Mouse (Mus musculus) neural tube, embryonic 10.5 days (tissue): ENCODE results near the gene BC051142.

Source experiments
- DNase-seq: peaks from one replicate; pipeline ENCODE4 v3.0.0-alpha.2; 2017; ENCODE audit warnings: low spot score; ENCODE audit errors: extremely low spot score

Gene BC051142

DNA sequence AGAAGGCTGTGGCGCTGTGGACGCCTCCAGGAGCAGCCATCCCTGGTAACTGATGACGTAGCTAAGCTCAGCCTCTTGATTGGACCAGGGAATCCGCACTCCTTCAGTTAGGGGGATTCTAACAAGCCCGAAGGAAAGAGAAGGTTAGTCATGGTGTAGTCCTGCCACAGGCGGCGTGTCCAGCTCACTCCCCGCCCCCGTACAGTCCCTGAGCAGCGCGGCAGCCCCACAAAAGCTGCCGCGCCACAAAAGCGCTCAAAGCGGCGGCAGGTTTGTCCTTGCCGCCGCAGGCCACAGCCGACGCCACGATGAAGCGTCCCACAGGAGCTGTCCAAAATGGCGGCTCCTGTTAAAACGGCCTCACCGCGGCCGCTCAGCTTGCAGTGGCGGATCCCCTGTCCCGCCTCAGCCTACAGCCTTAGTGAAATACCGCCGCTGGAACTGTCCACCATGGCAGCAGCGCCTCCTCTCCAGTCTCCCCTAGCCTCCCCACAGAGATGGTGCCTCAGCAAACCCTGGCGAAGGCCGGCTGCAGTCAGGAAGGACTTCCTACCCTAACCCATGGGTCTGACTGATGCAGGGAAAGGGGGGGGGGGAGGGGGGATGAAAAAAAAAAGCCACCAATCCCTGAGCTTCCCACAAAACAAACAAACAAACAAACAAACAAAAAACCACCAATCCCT lies at the start of gene BC051142:
BC051142 (plus strand) TSS at position 110 of the 683 bp plus-strand sequence.
- DNase-seq = peak; percentile 85

DNA sequence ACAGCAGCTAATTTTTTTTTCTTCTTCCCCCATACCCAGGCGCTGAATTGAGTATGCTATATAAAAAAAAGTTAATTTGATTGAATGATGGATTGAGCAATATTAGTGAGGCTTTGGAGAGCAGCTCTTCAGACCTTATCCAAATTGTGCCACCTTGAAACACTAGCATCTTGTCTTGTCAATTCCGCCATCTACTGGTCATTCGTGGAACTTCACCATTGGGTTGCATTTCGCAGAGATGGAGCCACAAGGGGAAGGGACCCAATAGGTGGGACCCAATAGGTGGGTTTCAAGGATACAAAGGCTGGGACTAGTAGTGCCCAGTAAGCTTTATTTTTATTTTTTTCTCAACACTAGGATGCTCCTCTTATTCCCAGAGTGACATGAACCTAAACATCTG lies 49.2 kb upstream of the BC051142 start:
- DNase-seq = peak; percentile 84

DNA sequence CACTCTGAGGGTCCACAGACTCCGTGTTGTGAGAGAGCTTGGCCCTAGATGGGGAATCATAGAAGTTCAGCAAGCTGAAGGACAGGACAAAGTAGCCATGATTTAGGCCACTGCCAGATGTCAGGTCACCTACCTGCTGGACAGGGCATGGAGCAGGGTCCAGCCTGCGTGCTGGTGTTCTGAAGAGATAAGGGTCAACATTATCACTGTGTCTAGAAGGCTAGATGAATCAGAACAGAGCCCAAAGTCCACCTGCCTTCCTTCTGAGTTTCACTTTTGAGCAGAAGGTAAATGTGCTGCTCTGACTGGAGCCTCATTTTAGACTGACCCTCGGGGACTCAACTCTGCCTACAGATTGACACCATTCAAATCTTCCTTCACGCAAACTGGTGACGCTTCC lies 44.1 kb upstream of the BC051142 start, which contains the start of gene Btnl2:
Btnl2 (plus strand) TSS at position 284 of the 400 bp plus-strand sequence.
- DNase-seq = no peak

DNA sequence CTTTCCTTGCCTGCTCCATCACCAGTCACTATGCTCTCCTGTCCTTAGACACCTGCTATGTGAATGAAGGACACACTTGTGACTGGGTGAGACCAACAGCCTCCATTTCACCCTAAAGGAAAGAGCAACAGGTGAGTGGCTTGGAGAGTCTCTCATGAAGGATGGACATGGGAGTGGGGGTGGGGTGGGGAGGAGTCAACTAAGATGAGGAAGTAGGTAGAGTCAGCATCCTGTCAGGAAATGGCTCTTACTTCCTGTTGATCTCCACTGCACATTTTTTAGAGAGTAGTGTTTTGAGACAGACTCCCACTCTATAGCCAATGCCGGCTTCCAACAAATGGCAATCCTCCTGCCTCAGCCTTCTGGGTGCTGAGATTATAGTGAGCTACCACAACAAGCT lies 43.7 kb upstream of the BC051142 start:
- DNase-seq = no peak

DNA sequence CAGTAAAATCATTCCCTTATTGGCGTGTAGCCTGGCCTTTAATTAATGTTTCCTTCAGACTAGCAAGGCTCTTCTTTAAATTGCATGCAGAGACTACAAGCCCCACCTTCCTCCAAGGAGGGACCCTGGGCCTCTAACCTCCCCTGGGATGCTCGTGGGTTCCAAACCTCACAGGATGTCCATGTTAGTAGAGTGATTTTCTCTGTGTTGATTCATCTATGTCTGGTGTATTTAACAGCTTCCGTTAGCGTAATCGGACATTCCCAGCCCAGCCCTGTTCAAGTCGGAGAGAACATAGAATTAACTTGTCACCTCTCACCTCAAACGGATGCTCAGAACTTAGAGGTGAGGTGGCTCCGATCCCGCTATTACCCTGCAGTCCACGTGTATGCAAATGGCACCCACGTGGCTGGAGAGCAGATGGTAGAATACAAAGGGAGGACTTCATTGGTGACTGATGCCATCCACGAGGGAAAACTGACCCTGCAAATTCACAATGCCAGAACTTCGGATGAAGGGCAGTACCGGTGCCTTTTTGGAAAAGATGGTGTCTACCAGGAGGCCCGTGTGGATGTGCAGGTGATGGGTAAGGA lies 35.6 kb upstream of the BC051142 start:
- DNase-seq = no peak

DNA sequence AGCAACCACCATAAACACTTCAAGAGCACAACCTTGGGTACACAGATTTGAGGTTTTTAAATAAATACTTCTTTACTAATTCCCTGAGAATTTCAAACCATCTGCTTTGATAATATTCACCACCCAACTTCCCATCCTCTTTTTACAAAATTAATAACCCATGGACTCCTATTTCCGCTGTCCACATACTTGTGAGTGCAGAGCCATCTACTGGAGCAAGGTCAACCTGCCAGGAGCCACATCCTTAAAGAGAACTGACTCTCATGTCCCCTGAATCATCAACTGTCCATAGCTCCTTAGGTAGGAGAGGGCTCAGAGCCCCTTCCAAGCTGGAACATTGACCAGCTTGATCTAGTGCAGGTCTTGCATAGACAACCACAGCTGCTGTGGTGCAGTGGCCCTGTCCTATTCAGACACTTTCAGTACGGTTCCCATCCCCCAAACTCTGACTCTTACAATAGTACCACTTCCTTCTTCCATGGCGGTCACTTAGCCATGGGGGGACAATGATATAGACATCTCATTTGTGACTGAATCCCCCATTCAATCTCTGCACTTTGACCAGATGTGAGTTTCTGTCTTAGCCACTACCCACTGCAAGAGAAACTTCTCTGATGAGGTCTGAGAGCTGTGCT lies 34.8 kb upstream of the BC051142 start:
- no peak for DNase-seq

DNA sequence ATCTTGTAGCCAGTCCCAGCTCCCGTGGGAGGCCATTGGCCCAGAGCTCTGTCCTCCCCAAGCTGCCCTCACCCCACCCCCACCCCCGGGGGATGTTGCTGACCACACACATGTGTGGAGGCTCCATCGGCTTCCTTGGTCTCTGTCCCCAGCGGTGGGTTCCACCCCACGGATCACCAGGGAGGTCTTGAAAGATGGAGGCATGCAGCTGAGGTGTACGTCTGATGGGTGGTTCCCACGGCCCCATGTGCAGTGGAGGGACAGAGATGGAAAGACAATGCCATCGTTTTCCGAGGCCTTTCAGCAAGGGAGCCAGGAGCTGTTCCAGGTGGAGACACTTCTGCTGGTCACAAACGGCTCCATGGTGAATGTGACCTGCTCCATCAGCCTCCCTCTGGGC lies 33.6 kb upstream of the BC051142 start:
- no peak for DNase-seq

DNA sequence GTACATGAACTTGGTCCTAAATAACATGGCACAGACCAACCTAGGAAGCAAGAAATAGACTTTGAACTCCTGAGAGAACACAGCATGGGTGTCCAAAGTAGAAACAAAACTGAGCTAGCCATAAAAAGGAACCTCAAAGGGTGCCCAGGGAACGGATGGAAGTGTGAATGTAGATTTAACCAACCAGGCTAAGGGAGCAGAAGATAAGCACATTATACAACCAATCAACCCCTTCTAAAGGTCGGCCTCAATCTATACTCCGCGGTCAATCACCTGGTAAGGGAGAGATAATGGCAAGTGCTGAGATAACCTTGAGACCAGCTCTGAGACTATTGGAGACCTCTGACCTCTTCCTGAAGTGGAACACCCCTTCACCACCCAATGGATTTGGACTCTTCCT lies 28.1 kb upstream of the BC051142 start:
- no peak for DNase-seq

DNA sequence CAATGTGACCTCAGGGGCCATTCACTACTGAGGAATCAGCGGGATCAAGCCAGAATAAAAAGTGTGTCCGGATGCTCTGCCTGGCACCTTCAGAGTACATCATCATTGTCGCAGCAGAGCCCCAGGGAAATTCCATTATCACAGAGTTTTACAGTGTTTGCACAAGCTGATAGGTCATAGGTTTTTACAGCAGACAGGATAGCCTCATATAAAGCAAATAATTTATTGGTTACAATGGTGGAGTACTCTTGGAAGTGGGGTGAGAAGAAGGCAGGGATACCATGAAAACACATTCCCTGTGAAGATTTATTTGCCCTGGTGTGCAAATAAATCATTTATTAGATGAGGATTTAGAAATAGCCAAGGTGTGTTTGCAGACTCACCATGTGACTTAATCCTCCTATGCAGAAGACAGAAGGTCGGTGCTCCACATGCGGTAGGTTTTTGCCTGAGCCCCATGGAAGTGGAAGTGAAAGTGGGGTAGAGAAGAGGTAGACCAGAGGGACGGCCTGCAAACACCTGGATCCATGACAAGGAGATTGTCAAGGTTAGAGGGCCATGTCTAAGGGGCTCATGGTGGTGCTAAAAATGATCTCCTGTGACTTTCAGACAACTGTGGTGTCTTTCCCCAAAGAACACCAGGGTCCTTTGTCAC lies 25.4 kb upstream of the BC051142 start:
- DNase-seq = no peak

DNA sequence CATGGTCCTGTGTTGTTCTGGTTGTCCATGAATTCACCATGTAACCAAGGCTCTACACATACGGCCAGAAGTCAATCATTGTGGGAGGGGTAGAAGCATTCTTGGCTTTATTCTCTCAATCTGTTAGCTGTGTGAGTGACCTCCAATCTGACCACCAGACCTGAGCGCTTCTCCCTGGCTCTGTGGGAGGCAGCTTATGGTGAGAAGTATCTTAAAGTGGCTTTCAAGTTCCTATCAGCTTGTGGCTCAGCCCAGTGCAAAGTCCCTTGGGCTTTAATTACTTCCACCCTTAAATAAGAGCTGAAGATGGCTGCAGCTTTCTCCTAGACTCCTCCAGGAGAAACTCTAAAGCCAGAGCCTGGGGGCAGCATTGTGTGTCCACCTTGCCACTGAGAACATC lies 21.8 kb upstream of the BC051142 start, which contains the start of gene Btnl1:
Btnl1 (plus strand) TSS at position 286 of the 400 bp plus-strand sequence.
- no peak for DNase-seq

DNA sequence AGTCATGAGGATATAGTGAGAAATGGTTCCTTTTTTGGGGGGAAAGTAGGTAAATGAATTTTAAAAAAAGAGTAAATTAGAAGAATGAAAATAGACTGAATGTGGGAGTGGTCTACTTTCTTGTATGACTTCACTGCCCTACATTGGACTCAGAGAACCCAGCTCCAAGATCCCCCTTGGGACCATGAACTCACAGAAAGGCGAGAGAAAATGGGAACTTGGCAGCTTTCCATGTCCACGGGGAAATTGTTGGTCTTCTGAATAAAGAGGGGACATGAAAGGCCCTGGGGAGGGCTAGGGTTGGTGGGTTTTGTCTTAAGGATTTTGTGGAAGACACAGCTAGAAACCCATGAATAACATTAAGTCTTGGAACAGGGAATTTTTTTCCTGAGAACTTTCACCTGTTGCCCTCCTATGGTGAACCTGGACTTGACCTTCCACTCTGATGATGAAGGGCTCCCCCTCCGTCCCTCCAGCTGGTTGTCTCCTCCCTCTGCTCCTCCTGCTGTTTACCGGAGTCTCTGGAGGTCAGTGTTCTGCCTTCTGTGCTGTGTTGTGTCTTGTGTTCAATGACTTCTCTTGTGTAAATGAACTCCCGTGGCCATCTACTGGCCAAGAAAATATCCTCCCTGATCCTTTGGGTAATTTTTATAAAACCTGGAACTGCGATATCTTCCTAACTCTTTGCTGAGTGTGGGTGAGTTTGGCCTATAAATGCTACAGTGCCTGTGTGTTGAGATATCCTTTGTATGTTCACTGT lies 21.0 kb upstream of the BC051142 start:
- DNase-seq = no peak

DNA sequence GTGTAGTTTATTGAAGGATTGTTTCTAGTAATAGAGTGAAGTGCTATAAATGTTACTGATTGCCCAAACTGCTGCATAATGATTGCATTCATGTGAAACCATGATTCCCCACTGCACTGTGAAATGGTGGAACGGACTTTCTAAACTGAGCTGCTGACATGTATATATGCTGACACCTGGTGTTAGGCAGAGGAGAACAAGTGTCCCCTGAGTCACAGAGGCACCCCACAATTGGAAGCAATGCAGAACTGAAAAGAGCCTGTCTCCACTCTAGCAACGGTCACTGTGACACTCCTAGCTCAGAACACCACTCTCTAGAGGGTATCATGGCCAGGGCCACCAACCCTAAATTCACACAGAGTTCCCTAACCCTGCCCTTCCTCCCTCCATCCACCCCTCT lies 19.9 kb upstream of the BC051142 start:
- DNase-seq = no peak

DNA sequence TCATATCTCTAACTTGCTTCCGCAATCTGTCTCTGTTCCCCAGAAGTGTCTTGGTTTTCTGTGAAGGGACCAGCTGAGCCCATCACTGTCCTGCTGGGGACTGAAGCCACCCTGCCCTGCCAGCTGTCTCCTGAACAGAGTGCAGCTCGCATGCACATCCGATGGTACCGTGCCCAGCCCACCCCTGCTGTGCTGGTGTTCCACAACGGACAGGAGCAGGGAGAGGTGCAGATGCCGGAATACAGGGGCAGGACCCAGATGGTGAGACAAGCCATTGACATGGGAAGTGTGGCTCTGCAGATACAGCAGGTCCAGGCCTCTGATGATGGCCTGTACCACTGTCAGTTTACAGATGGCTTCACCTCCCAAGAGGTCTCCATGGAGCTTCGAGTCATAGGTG lies 19.2 kb upstream of the BC051142 start:
- DNase-seq = no peak

DNA sequence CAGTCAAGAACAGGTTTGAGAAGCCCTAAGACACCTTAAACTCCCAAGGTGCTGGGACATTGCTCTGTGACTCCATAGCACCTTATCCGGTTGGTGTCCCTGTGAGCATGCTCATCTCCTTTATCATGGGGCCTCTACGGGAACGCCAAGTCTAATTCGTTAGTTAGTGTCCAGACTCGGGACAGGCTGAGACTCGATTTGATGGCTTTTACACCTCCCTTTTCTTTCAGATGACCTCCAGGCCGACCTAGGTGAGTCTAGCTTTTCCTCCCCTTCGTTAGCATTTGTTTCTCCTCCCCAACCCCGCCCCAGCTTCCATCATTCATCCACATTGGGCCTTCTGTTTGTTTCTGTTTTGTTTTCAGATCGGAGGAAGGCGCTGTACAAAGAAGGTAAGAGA lies 16.7 kb upstream of the BC051142 start:
- DNase-seq = no peak

DNA sequence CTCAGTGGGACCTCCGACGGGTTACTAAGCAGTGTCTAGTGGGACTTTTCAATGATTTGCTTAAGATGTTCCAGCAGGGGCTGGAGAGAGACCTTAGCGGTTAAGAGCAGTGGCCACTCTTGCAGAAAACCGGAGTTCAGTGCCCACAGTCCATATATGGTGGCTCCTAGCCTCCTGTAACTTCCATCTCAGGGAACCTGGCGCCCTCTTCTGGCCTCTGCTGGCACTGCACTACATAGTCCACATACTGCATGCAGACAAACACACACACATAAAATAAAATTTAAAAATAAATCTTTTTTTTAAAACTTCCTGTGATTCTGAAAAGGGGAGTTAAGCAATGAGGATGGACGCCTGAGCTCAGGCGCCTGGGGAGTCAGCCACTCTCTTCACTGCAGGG lies 15.4 kb upstream of the BC051142 start:
- DNase-seq = peak; percentile 20

DNA sequence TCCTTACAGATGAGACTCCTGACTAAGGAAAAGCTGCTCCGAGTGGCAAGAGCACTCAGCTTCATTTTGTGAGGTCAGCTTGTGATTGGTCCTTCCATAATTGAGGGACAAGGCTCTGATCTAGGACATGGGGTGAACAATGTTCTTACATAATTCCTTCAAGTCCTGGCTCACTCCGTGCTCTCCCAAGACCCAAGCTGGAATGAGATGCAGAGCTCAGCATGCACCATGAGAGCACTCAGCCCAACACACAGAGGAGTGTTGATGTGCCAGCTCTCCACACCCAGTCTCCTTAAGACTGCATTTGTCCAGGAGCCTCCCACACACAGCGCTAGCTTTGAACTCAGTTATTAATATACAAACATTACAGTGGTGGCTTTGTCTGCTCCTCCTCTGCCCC lies 13.9 kb upstream of the BC051142 start:
- DNase-seq = no peak

DNA sequence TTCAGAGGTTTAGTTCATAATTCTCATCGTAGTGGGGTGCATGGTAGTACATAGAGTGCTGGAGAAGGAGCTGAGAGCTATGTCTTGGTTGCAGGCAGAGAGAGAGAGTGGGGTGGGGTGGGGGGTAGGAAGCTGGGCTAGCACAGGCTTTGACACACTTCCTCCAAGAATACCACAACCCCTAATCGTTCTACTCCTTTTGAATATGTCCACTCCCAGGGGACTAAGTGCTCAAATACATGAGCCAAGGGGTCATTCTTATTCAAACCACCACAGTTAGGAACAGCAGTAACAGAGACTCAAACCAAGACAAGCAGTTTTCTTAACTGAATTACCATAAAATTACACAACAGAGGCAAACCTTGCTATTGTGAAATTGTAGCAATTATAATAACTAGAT lies 12.0 kb upstream of the BC051142 start:
- DNase-seq = no peak

DNA sequence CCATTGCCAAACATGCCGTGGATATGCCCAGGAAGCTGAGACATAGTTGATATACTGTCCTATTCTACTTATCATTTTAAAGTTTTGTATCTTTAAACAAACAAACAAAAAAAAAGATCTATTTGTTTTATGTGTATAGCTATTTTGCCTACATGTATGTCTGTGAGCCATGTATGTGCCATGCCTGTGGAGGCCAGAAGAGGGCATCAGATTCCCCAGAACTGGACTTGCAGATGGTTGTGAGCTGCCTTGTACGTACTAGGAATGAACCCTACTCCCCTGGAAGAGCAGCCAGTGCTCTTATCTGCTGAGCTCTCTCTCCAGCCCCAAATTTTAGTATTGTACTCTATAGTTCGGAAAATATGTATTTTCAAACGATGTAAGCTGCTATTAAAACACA lies 10.1 kb upstream of the BC051142 start:
- DNase-seq = peak; percentile 31

DNA sequence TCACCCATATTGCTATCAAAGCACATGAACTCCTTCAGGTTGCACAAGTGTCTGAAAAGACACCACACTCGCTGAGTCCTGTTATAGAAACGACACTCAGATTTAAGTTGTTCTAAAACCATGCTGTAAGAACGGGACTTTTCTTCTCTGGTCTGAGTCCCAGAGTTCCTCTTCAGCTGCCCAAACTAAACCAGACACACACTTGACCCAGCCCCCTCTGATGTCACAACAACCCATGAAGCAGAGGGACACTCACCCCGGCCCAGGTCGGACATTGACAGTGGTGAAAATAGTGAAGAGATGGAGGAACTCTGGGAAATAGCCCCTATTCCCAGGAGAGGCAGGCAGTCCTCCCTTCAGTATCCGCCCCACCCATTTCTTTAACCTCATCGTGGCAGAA lies 7.1 kb upstream of the BC051142 start:
- DNase-seq = no peak

DNA sequence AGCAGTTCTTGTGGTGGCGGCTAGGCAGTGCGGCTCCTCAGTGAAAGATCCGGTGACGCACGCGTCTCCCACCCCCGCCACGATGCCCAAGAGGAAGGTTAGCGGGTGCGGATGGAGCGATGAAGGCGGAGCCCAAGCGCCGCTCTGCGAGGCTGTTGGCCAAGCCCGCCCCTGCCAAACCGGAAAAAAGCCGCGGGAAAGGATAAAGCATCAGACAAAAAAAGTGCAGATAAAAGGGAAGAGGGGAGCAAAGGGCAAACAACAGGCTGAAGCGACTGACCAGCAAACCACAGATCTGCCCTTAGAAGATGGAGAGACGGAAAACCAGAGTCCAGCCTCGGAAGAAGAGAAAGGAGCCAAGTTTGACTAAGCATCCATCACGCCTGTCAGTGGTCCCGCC lies 6.3 kb upstream of the BC051142 start:
- peak; percentile 61 for DNase-seq

DNA sequence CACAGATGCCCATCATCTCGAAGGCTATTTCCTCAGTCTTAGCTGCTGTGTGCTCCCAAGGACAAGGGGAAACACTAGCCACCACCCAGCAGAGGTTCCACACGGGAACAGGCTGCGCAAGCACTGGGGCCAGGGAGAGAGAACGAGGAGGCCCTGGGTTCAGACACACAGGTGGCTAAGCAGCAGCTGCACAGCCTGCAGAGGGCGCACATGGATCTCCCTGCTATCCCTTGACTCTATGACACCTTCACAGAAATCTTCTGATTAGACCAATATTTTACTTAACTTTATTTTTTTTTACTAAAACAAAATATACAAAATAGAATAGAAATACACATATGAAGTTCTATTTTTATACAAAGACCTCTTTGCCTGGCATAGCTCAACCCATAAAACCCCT lies 1.3 kb upstream of the BC051142 start:
- DNase-seq = no peak
